Mouse (Mus musculus): Measurements from ENCODE around the gene Ms4a14. TPM values are rescaled to one million over a fixed set of nuclear protein-coding genes. Genes with fewer than 3 reads are reported as not detected.
"Not testable (repeated sequence)": the region's sequence is repeated elsewhere in the genome, so short reads cannot be mapped to it uniquely, and the experiment has no call there.

The Ms4a14 gene
- under 1 TPM in 1 of 2 experiments, not detected in 1; 0.05 TPM for total RNA-seq (2021)
- long read RNA-seq, experiment 1 = 0 reads
- long read RNA-seq, experiment 2 = 0 reads

GRCm38 (mm10) chr19:11314354-11314753 lies at the start of gene Ms4a14:
Gene Ms4a14, minus strand, starts transcription at chr19:11314454.
- DNase-seq (ENCODE audit: low spot score) = no peak

- DNase-seq (ENCODE audit: low spot score) = no peak
These were observed 47.7 kb upstream of the Ms4a14 start for GRCm38 (mm10) chr19:11362002-11362401.

- DNase-seq (ENCODE audit: low spot score) = peak; percentile 6
These were observed 45.9 kb upstream of the Ms4a14 start for GRCm38 (mm10) chr19:11360106-11360505.

GRCm38 (mm10) chr19:11355730-11356129 lies 41.5 kb upstream of the Ms4a14 start:
- DNase-seq (ENCODE audit: low spot score) = no peak

- no peak for DNase-seq (ENCODE audit: low spot score)
These were observed 37.6 kb upstream of the Ms4a14 start for GRCm38 (mm10) chr19:11351878-11352277.

- peak; percentile 18 for DNase-seq (ENCODE audit: low spot score)
These were observed 35.6 kb upstream of the Ms4a14 start for GRCm38 (mm10) chr19:11349698-11350481.

GRCm38 (mm10) chr19:11343992-11344391 lies 29.7 kb upstream of the Ms4a14 start:
- DNase-seq (ENCODE audit: low spot score) = no peak

- no peak for DNase-seq (ENCODE audit: low spot score)
These were observed 28.9 kb upstream of the Ms4a14 start for GRCm38 (mm10) chr19:11343147-11343546.

GRCm38 (mm10) chr19:11335932-11336331 lies 21.7 kb upstream of the Ms4a14 start, which contains the start of gene Ms4a7:
Gene Ms4a7, minus strand, starts transcription at chr19:11336146.
- DNase-seq (ENCODE audit: low spot score) = no peak

GRCm38 (mm10) chr19:11321123-11321522 lies 6.9 kb upstream of the Ms4a14 start:
- no peak for DNase-seq (ENCODE audit: low spot score)

GRCm38 (mm10) chr19:11316786-11317185 lies 2.5 kb upstream of the Ms4a14 start:
- DNase-seq (ENCODE audit: low spot score) = no peak

GRCm38 (mm10) chr19:11308888-11309287 lies 5.4 kb downstream of the Ms4a14 start:
- no peak for DNase-seq (ENCODE audit: low spot score)

GRCm38 (mm10) chr19:11299529-11299928 lies 14.7 kb downstream of the Ms4a14 start:
- not testable (repeated sequence) for DNase-seq (ENCODE audit: low spot score)

GRCm38 (mm10) chr19:11298939-11299338 lies 15.3 kb downstream of the Ms4a14 start:
- DNase-seq (ENCODE audit: low spot score) = no peak

- not testable (repeated sequence) for DNase-seq (ENCODE audit: low spot score)
These were observed 20.6 kb downstream of the Ms4a14 start for GRCm38 (mm10) chr19:11293616-11294015.

GRCm38 (mm10) chr19:11292990-11293389 lies 21.3 kb downstream of the Ms4a14 start:
- DNase-seq (ENCODE audit: low spot score) = no peak

GRCm38 (mm10) chr19:11283773-11284172 lies 30.5 kb downstream of the Ms4a14 start, which contains the start of gene Ms4a5:
Gene Ms4a5, minus strand, starts transcription at chr19:11283873.
- DNase-seq (ENCODE audit: low spot score) = no peak

- no peak for DNase-seq (ENCODE audit: low spot score)
These were observed 34.0 kb downstream of the Ms4a14 start for GRCm38 (mm10) chr19:11280223-11280622.

- DNase-seq (ENCODE audit: low spot score) = no peak
These were observed 37.8 kb downstream of the Ms4a14 start for GRCm38 (mm10) chr19:11276431-11276830.

- no peak for DNase-seq (ENCODE audit: low spot score)
These were observed 47.3 kb downstream of the Ms4a14 start for GRCm38 (mm10) chr19:11266956-11267355.

GRCm38 (mm10) chr19:11266052-11266845 lies 48.0 kb downstream of the Ms4a14 start, which contains the start of gene Ms4a1:
Gene Ms4a1, minus strand, starts transcription at chr19:11266241.
- no peak for DNase-seq (ENCODE audit: low spot score)

GRCm38 (mm10) chr19:11264602-11265185 lies 49.6 kb downstream of the Ms4a14 start:
- no peak for DNase-seq (ENCODE audit: low spot score)

Data from gastrocnemius, adult 18-20 months (tissue).